Mouse (Mus musculus) spleen, postnatal 14 days (tissue): ENCODE data around the gene Zbtb20.

Experiments
- DNase-seq, 2 experiments: peaks; one replicate each; pipeline ENCODE4 v3.0.0; 2021 to 2022; ENCODE audit warnings: low spot score in 2 of 2

The Zbtb20 gene

GRCm38 (mm10) chr16:43291423-43291822 is 415.7 kb downstream of the Zbtb20 start:
- DNase-seq, result no peak

DNA sequence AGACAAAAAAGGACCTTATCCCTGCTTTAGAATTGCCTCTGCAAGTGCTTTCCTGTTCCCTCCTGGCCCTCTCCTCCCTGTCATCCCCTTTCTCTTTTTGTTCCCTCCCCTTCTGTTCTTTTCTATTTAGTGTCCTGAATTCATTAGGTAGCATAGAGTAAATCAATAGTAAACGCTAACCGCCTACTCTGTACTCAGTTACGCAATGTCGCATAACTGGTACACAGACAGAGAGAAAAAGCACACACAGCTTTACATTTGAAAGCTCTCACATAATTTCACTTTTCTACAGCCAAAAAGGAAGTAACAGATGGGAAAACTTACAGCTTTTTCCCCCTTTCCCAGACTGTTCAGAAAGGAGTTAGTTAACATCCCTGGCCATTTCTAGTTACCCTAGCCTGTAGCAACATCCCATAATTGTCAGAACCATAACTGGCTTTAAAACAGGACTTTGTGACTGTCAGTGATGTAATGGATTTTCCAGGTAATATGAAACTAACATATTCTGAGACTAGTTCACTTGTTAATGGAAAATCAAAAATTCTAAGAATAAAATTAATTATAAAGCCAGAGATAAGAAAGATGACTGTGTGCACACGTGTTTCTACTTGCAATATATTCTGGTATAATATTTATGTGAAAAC is 422.4 kb downstream of the Zbtb20 start:
- DNase-seq, result no peak

DNA sequence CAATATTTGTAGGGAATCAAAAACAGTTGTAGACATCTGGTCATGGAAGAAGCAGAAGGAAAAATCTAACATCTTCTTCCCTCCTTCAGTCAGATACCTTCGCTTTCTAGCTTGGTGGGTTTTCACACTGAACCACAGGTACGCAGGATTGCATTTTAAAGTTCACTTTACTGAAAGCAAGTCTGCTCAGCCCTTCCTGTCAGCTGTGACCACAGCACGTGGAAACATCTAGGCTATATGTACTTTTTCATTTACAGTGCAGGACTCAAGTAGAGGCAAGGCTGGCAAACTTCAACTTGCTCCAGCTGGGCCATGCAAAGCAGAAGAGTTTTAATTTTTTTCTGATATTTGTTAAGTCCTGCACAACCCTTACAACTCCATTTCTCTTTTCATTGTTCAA is 424.7 kb downstream of the Zbtb20 start:
- DNase-seq, result no peak

GRCm38 (mm10) chr16:43302171-43302570 is 426.5 kb downstream of the Zbtb20 start:
- DNase-seq, result no peak

DNA sequence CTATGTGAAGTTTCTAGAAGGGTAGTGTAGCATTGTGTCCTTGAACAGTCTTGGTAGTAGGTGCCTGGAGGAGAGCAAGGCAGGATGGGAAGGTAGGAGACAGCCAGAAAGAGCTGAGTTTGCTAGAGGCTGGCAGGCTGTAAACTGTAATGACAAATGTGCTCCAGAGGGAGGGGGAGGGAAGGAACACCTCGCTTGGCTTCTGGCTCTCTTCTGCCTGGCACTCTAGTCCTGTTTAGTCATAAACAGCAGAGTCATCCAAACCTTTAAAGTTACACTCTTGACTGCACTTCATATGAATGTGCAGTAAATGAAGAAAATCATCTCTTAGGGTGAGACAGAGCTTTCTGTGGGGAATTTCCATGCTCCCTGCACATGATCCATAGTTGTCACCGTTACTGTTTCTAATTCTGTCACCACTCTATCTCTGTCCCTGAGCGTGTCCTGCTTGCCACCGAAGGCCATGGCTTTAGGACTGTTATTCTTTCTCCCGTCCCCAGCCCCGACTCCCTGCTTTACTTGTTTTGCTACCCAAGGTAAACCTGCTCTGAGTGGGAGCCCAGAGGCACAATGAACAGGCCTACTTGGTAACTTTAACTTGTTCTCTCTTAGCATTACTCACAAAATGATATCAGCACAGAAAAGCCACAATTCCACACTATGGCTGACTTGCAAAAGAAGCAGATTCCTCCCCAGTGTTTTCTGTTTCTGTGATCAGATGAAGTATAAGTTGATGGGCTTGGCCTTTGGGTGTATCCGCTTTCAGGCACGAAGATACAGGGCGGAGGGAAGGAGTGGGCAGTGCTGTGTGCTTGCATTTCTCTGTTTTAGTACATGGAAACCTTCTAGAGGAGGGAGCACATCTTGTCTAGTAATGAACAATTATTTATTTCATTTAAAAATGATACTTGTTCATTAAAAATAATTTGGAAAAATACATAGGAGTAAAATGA is 427.8 kb downstream of the Zbtb20 start:
- DNase-seq, result no peak

- DNase-seq, result no peak
These were observed 434.3 kb downstream of the Zbtb20 start for GRCm38 (mm10) chr16:43309968-43310431.

GRCm38 (mm10) chr16:43324009-43324408 is 448.3 kb downstream of the Zbtb20 start:
- no peak for DNase-seq

- DNase-seq, result no peak
These were observed 452.5 kb downstream of the Zbtb20 start for GRCm38 (mm10) chr16:43328221-43328620.

GRCm38 (mm10) chr16:43330206-43330605 is 454.5 kb downstream of the Zbtb20 start:
- DNase-seq, result no peak

DNA sequence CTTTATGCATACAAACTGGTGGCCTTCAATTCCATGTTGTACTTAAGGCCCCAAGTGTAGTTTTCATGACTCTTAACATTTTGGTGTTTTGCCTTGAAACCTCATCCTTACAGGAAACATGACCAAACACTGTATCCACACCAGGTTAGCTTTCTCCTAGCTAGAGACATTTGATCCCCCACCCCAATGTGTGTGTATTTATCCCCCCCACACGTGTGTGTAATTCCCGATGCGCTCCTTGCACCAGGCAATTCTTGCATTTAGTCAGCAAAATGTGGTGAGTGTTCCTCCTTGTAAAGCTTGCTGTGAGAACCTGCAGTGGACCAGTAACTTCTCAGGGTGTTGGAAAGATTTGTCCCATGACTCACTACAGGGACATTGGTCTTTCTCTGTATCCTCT is 455.8 kb downstream of the Zbtb20 start:
- no peak for DNase-seq

DNA sequence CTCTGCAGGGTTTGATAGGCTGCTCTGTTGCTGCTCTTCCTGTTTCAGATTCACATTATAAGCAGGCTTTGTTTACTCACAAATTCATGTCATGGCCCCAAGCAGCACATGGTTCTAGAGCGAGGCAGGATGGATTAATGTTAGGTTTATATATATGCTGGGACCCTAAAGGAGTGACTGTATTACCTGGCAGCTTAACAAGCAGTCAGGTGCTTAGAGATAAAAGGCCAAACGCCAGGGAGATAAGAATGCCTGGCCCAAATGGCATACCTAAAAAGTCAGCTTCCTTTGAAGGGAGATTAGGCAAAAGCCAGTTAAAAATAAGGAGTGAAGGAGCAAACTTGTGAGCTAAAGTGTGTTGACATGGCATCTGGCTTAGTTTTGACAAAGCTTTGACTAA is 457.1 kb downstream of the Zbtb20 start:
- no peak for DNase-seq

DNA sequence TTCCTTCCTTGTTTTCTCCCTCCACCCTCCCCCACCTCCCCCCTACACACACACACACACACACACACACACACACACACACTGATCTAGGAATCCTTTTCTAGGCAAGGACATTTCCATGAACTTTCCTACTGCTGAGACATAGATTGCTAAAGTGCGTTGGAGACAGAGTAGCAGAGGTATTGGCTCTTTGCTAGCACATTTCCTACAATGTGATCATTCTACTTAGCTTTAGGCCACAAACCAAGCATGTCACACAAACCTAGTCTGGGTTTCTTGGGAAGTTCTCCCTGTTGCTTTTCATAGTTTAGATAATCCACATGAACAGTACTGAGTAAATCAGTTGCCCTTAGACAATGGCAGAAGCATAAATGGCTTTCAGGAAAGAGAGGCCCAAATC is 457.6 kb downstream of the Zbtb20 start:
- DNase-seq, result no peak

DNA sequence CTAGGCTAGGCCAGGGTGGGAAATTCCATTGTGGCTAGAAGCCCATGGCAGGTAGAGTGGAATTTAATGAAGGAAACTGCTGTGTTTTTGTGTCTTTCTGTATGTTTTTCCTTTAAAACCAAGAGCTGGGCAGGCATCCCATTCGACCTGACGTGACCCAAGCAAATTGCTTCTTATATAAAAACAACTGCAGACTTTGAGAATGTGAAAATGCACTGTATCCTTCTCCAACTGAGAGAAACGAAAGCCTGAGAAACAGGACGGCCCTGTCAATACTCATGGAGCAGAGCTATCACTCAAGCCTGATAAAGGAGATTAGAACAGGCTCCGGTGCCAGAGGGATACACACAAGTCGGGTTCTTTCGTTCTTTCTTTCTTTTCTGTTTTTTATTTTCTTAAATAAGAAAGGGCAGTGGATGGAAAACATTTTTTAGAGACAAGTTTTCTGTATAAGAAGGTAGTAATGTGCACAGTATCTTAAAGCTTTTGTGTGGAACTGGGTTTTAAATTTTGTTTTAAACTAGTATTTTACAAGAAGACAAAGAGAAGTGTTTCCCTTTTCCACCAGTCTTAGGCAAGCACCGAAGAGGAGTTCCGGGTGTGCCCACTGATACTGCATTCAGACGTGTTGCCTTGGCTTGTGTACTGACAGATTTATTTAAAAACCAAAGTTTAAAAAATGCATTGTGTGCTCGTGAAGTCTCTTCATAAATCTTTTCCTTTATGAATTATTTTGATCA is 458.9 kb downstream of the Zbtb20 start:
- no peak for DNase-seq

- DNase-seq, result no peak
These were observed 459.6 kb downstream of the Zbtb20 start for GRCm38 (mm10) chr16:43335151-43335823.

DNA sequence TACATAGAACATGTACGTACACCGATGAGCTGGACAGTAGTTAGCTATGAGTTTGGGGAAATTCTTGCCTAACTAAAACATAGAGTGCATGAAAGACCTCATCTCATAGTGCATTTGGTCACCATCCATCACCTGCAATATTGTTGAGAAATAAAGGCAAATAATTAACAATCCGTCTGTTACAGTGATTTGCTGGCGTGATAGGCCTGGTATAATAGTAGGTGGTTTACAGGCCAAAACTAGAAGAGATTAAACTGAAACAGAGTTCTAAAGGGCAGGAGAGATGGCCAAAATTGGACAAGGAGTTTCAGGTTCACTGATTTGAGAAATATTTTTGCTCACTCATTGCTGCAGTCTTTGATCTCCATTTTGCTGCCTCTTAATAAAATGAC is 460.1 kb downstream of the Zbtb20 start:
- no peak for DNase-seq

DNA sequence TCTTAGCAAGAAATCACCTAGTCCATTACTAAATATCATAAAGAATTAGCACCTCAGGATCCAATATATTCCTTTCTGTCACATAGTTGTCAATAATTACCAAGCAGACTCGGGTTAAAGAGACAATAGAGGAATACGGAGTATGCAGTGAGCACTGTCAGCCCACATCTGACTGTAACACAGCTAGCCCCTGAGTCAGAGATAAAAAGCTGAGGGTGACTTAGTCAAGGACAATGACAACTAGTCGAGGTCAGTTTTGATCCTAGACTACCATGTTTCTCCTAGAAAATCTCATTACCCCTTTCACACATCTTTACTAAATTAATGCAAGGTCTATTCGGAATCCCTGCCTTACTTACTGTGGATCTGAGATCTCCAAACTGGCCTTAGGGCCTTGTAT is 465.0 kb downstream of the Zbtb20 start:
- DNase-seq, result no peak

DNA sequence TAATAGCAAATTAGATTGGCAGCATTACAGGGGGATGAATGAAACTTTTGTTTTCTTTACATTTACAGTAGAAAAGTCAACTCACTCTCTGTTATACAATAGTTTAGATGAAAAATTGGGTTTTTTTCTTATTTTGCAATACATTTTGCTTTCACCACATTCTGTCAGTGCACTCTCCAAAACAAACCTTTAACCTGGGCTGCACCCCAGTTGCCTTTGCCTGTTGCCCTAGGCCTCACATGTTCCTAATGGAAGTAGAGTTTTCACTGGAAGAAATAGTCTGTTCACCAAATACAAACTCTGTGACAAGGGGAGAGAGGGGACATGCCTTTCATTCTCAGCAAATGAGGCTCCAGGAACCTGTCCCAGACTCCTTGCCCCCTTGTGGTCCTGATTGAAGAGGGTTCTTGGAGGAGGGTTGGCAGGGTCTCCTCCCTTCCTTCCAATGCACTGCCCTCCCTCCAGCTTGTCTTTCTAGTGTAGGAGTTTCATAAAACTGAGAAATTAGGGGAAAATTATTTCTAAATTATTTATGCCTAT is 466.3 kb downstream of the Zbtb20 start:
- no peak for DNase-seq

GRCm38 (mm10) chr16:43346094-43346493 is 470.4 kb downstream of the Zbtb20 start:
- DNase-seq, result no peak

- DNase-seq, result no peak
These were observed 480.3 kb downstream of the Zbtb20 start for GRCm38 (mm10) chr16:43355776-43356645.

GRCm38 (mm10) chr16:43359546-43359945 is 483.9 kb downstream of the Zbtb20 start:
- DNase-seq, result no peak
